Mouse (Mus musculus): ENCODE measurements around the gene Gm28635.

DNA sequence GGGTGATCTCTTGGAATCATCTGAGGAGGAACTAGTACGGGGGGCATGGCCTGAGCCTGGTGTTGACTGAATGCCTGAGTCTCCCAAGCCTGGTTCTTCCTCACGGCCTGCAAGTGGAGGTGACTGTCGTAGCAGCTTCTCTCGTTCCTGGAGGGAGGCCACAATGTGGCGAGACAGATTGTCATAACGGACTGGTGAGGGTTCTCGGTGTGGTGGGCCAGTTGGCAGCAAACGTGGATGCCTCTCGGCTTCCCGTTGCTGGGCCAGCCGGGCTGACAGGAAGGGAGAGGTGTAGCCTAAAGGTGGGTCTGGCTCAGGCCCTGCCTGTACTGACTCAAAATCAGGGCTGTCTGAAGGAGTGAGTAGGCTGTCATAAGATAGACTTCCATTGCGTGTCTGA, 12.2 kb upstream of the Gm28635 start:
- TF ChIP-seq CTCF (IDR thresholded peaks at IDR 0.05; ENCODE audit: extremely low read depth, insufficient read depth, insufficient read length, insufficient replicate concordance) = no peak
- no peak for TF ChIP-seq POLR2A (IDR thresholded peaks at IDR 0.05; ENCODE audit: low read depth, low read length)
